Mouse (Mus musculus) right cerebral cortex, postnatal 10 days (tissue): ENCODE data around the gene Ch25h.

Experiments
- DNase-seq, 2 experiments: peaks; one replicate each; pipeline ENCODE4 v3.0.0; 2021; ENCODE audit warnings: low spot score in 2 of 2

The Ch25h gene

GRCm38 (mm10) chr19:34474991-34475971 lies at the start of gene Ch25h:
Gene Ch25h (minus strand): TSS chr19:34475164.
- DNase-seq = peak; percentile 48 to 51

GRCm38 (mm10) chr19:34524646-34525045 lies 49.7 kb upstream of the Ch25h start:
- DNase-seq = no peak

GRCm38 (mm10) chr19:34523106-34523725 lies 48.3 kb upstream of the Ch25h start:
- no peak for DNase-seq

- no peak for DNase-seq
These were observed 47.0 kb upstream of the Ch25h start for GRCm38 (mm10) chr19:34521978-34522377.

- DNase-seq = no peak
These were observed 46.4 kb upstream of the Ch25h start for GRCm38 (mm10) chr19:34521361-34521760.

- no peak for DNase-seq
These were observed 45.1 kb upstream of the Ch25h start for GRCm38 (mm10) chr19:34520051-34520450.

- no peak for DNase-seq
These were observed 44.7 kb upstream of the Ch25h start for GRCm38 (mm10) chr19:34519646-34520045.

GRCm38 (mm10) chr19:34518786-34519185 lies 43.8 kb upstream of the Ch25h start:
- DNase-seq = no peak

- no peak for DNase-seq
These were observed 43.0 kb upstream of the Ch25h start for GRCm38 (mm10) chr19:34517812-34518594.

- no peak for DNase-seq
These were observed 42.2 kb upstream of the Ch25h start for GRCm38 (mm10) chr19:34517197-34517596.

GRCm38 (mm10) chr19:34516346-34516745 lies 41.4 kb upstream of the Ch25h start:
- DNase-seq = no peak

GRCm38 (mm10) chr19:34515681-34516080 lies 40.7 kb upstream of the Ch25h start:
- DNase-seq = peak in 1 of 2 experiments; percentile 32

GRCm38 (mm10) chr19:34511528-34511927 lies 36.6 kb upstream of the Ch25h start:
- no peak for DNase-seq

GRCm38 (mm10) chr19:34510717-34511116 lies 35.8 kb upstream of the Ch25h start:
- DNase-seq = no peak

- no peak for DNase-seq
These were observed 30.3 kb upstream of the Ch25h start for GRCm38 (mm10) chr19:34505161-34505721.

- DNase-seq = peak; percentile 41 to 64
These were observed 25.8 kb upstream of the Ch25h start for GRCm38 (mm10) chr19:34500763-34501162.

- DNase-seq = no peak
These were observed 21.4 kb upstream of the Ch25h start for GRCm38 (mm10) chr19:34496353-34496752.

GRCm38 (mm10) chr19:34493859-34494258 lies 18.9 kb upstream of the Ch25h start:
- DNase-seq = no peak

GRCm38 (mm10) chr19:34483547-34483946 lies 8.6 kb upstream of the Ch25h start:
- DNase-seq = no peak

- DNase-seq = peak in 1 of 2 experiments; percentile 25
These were observed 555 bp downstream of the Ch25h start for GRCm38 (mm10) chr19:34474228-34474990.

GRCm38 (mm10) chr19:34471703-34472102 lies 3.3 kb downstream of the Ch25h start:
- no peak for DNase-seq
